Mouse (Mus musculus) CH12.LX (cell line): ENCODE measurements around the gene Sptbn4. TPM values are rescaled to one million over a fixed set of nuclear protein-coding genes. Genes with fewer than 3 reads are reported as not detected.

Experiments
- DNase-seq: peaks from one replicate; pipeline ENCODE4 v3.0.0-alpha.2; 2013; ENCODE audit errors: extremely low read depth
- H3K27ac ChIP-seq: 2 replicates; pipeline ENCODE4 v1.5.1; 2012; ENCODE audit warnings: low read depth, mild to moderate bottlenecking, control low read depth, moderate library complexity; ENCODE audit not compliant: insufficient read depth
- H3K27me3 ChIP-seq: replicated peaks from 2 replicates; pipeline ENCODE3; 2012; ENCODE audit warnings: inconsistent platforms
- H3K36me3 ChIP-seq, 2 experiments: replicated peaks in 1 of 2; 2 replicates each; pipeline versions ENCODE3 to v1.6.1; 2012; ENCODE audit warnings: inconsistent platforms in 1 of 2, low read length in 1 of 2, mild to moderate bottlenecking in 1 of 2, mixed read lengths in 1 of 2, moderate library complexity in 1 of 2; ENCODE audit not compliant: control insufficient read depth in 1 of 2, insufficient read depth in 1 of 2
- H3K4me1 ChIP-seq, 2 experiments: 2 replicates each; pipeline ENCODE4 v1.6.1; 2012; ENCODE audit warnings: inconsistent platforms in 1 of 2, moderate library complexity in 1 of 2; ENCODE audit not compliant: insufficient read depth in 2 of 2, control insufficient read depth in 1 of 2
- H3K4me2 ChIP-seq: 2 replicates; pipeline ENCODE4 v1.6.1; 2012; ENCODE audit warnings: low read depth, mild to moderate bottlenecking, control low read depth; ENCODE audit not compliant: poor library complexity, insufficient read depth, severe bottlenecking
- H3K4me3 ChIP-seq, 3 experiments: fragments of 150-350 bp in 1 of 3; sonication (generic) in 1 of 3; replicated peaks in 1 of 3; 2 replicates each; pipeline versions ENCODE3 to v1.5.1; 2011 to 2012; ENCODE audit warnings: low read depth in 2 of 3, low read length in 2 of 3, mild to moderate bottlenecking in 2 of 3, moderate library complexity in 2 of 3, control low read depth in 1 of 3, improper control_type of control experiment in 1 of 3, inconsistent platforms in 1 of 3, mixed read lengths in 1 of 3; ENCODE audit not compliant: poor library complexity in 1 of 3
- H3K79me2 ChIP-seq: replicated peaks from 2 replicates; pipeline ENCODE4 v1.6.1; 2012; ENCODE audit warnings: mild to moderate bottlenecking, moderate library complexity; ENCODE audit not compliant: control insufficient read depth, poor library complexity, insufficient read depth, severe bottlenecking; ENCODE audit errors: extremely low read depth
- H3K9ac ChIP-seq: 2 replicates; pipeline ENCODE4 v1.6.1; 2012; ENCODE audit warnings: low read depth, mild to moderate bottlenecking, control low read depth, moderate library complexity; ENCODE audit not compliant: insufficient read depth
- H3K9me3 ChIP-seq: replicated peaks from 2 replicates; pipeline ENCODE3; 2012; ENCODE audit warnings: low read length, inconsistent platforms, mixed read lengths
- CHD1 ChIP-seq: IDR thresholded peaks from 2 replicates; pipeline ENCODE4 v1.6.1; 2012; ENCODE audit warnings: low read depth, low read length, improper control_type of control experiment, inconsistent platforms
- CTCF ChIP-seq, 2 experiments: IDR thresholded peaks in 1 of 2; conservative IDR thresholded peaks in 1 of 2; 2 replicates each; pipeline ENCODE4 v1.5.1; 2011 to 2012; ENCODE audit warnings: low read depth in 2 of 2, low read length in 2 of 2, improper control_type of control experiment in 1 of 2, inconsistent platforms in 1 of 2, mild to moderate bottlenecking in 1 of 2, moderate library complexity in 1 of 2
- E2F4 ChIP-seq: IDR thresholded peaks from 2 replicates; pipeline ENCODE4 v1.6.1; 2011; ENCODE audit warnings: low read depth, low read length, improper control_type of control experiment; ENCODE audit not compliant: insufficient replicate concordance
- MAFK ChIP-seq: IDR thresholded peaks from 2 replicates; pipeline ENCODE4 v1.6.1; 2011; ENCODE audit warnings: low read length, improper control_type of control experiment; ENCODE audit not compliant: insufficient replicate concordance
- MEF2A ChIP-seq: IDR thresholded peaks from 2 replicates; pipeline ENCODE4 v1.6.1; 2014; ENCODE audit warnings: low read depth, mild to moderate bottlenecking, inconsistent platforms, low read length, improper control_type of control experiment, borderline replicate concordance
- POLR2AphosphoS2 ChIP-seq: IDR thresholded peaks from 2 replicates; pipeline ENCODE4 v1.6.1; 2011; ENCODE audit warnings: low read depth, low read length, improper control_type of control experiment
- RAD21 ChIP-seq: IDR thresholded peaks from 2 replicates; pipeline ENCODE4 v1.6.1; 2011; ENCODE audit warnings: low read depth, mild to moderate bottlenecking, low read length, improper control_type of control experiment, moderate library complexity
- SIN3A ChIP-seq: IDR thresholded peaks from 2 replicates; pipeline ENCODE4 v1.6.1; 2012; ENCODE audit warnings: low read length, improper control_type of control experiment, inconsistent platforms
- SMC3 ChIP-seq: IDR thresholded peaks from 2 replicates; pipeline ENCODE4 v1.6.1; 2011; ENCODE audit warnings: low read depth, low read length, improper control_type of control experiment
- USF2 ChIP-seq: conservative IDR thresholded peaks from 2 replicates; pipeline ENCODE4 v1.6.1; 2011; ENCODE audit warnings: low read depth, low read length, improper control_type of control experiment
- dilution Hi-C: fragments of 300-500 bp; cut with MboI; formaldehyde crosslinking; loops from 2 replicates; pipeline ENCODE4 v1.14.3; 2020; ENCODE audit warnings: low sequenced_read_pairs; ENCODE audit not compliant: extremely low pct_unique_long_range_greater_than_20kb, extremely low pct_ligation_motif_present
- in situ Hi-C: fragments of 300-500 bp; cut with MboI; formaldehyde crosslinking; loops from 3 replicates; pipeline ENCODE4 v1.14.3; 2019; ENCODE audit warnings: low sequenced_read_pairs, low pct_ligation_motif_present, low pct_unique_long_range_greater_than_20kb, mixed read lengths
- polyA plus RNA-seq: library from polyadenylated mRNA; unstranded; fragments of >175 nt; gene quantifications from 2 replicates; pipeline ENCODE4 v1.2.1, GENCODE M21; 2012; ENCODE audit warnings: low read depth; ENCODE audit not compliant: insufficient read length
- total RNA-seq, 2 experiments: library from RNA; depleted of rRNA; stranded (reverse); fragments of 300-350 nt in 1 of 2; fragments of >200 nt in 1 of 2; gene quantifications; 2 replicates each; pipeline ENCODE4 v1.2.3; 2012 to 2014

Sptbn4 gene
- total and polyA plus RNA-seq, 3 experiments = 0.21 to 0.38 (median 0.24) TPM

DNA sequence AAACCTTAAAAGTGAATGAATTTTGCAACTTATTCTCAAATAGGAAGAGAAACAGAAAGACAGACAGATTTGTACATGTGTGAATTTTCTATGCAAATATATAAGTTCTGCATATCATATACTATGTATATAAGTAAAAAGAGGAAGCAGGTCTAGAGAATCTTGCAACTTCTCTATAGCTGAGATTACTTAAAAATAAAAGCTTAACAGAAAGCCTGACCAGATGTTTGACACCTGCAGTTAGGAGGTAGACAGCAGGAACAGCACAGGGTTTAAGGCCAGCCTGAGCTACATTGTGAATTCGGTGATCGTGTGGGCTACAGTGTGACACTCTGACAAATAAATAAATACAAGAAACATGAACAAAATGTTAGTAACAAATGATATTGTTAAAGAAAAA is 3.9 kb upstream of the Sptbn4 start:
- Histone ChIP-seq H3K27ac (no peak overlapping the region), H3K4me2 (no peak overlapping the region), H3K27me3 (peaks cover 12% of the 10 kb centered on the region), H3K9me3 (peaks cover 2% of the 10 kb centered on the region), H3K79me2 (no peaks in the 10 kb centered on the region), H3K36me3 (no peaks in the 10 kb centered on the region), H3K4me1 (peaks cover 10 to 33% of the 10 kb centered on the region in 2 experiments), H3K9ac (no peak overlapping the region), H3K4me3 (no peak overlapping the region)
- TF ChIP-seq CHD1 (no peak), POLR2AphosphoS2 (no peak), E2F4 (no peak), CTCF (conservative IDR thresholded peaks at IDR 0.05 in 1 of 2, IDR thresholded peaks at IDR 0.05 in 1 of 2; ENCODE audit: low read depth in 2 of 2, low read length in 2 of 2) (no peak)
- DNase-seq = no peak
- dilution Hi-C loops (no loop called here), in situ Hi-C loops (no loop called here)

DNA sequence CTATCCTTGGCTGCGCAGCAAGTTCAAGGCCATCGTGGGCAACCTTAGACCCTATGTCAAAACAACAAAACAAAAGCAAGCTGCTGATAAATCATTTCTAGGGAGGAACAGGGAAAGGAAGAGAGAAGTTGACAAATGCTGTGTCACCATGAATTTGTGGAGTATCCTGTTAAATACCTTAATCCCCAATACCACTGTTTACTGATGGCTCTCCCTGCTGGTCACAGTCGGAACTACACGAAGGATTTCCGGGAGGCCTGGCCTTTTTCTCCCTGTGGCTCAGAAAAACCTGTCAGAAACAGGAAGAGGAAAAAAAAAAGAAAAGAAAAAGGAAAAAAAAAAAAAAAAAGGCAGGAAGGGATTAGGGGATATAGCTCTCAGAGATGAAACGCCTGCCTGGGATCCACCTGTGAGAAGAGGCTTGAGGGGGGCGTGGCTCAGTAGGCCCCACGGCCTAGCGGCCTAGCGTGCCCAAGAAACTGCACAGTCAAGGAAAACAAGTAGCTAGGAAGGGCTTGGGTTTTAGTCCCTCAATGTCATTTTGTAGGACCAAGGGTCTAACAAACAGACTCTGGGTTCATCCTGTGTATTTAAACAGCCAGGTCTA is 1.9 kb upstream of the Sptbn4 start:
- Histone ChIP-seq H3K9me3 (peaks cover 2% of the 10 kb centered on the region), H3K79me2 (no peaks in the 10 kb centered on the region), H3K4me3 (no peak overlapping the region), H3K36me3 (no peaks in the 10 kb centered on the region), H3K4me1 (peaks cover 10 to 33% of the 10 kb centered on the region in 2 experiments), H3K27ac (no peak overlapping the region)
- in situ Hi-C loops (no loop called here), dilution Hi-C loops (no loop called here)
- no peak for DNase-seq
- peak; percentile 31 for TF ChIP-seq SMC3
- no peak for TF ChIP-seq MAFK
- TF ChIP-seq CTCF (conservative IDR thresholded peaks at IDR 0.05 in 1 of 2, IDR thresholded peaks at IDR 0.05 in 1 of 2; ENCODE audit: low read depth in 2 of 2, low read length in 2 of 2) = peak; percentile 55 to 77
- peak; percentile 17 for TF ChIP-seq RAD21
- TF ChIP-seq, all 38 proteins: peak for 3
- Histone ChIP-seq H3K9ac (no peak overlapping the region), H3K4me2 (no peak overlapping the region), H3K27me3 (peaks cover 31% of the 10 kb centered on the region)

GRCm38 (mm10) chr7:27448421-27449206 is 1.1 kb upstream of the Sptbn4 start:
- peak overlapping the region; percentile 37 to 74 (median 53) for H3K4me3 ChIP-seq
- no peak for DNase-seq
- in situ Hi-C loops = no loop called here

More at GRCm38 (mm10) chr7:27448421-27449206, 1.1 kb upstream of the Sptbn4 start:
- no peaks in the 10 kb centered on the region for H3K36me3 ChIP-seq
- H3K79me2 ChIP-seq = no peaks in the 10 kb centered on the region
- no peak for TF ChIP-seq MEF2A
- TF ChIP-seq MAFK = no peak
- TF ChIP-seq USF2 = no peak
- no peak for TF ChIP-seq SIN3A
- H3K9me3 ChIP-seq = peaks cover 2% of the 10 kb centered on the region
- no peak overlapping the region for H3K27ac ChIP-seq
- H3K4me1 ChIP-seq = peaks cover 10 to 33% of the 10 kb centered on the region in 2 experiments
- H3K27me3 ChIP-seq = peaks cover 34% of the 10 kb centered on the region
- peak overlapping the region; percentile 85 for H3K4me2 ChIP-seq
- dilution Hi-C loops = no loop called here
- peak overlapping the region; percentile 62; the same call in 1 of the 2 replicates for H3K9ac ChIP-seq
